Mouse (Mus musculus): Measurements from ENCODE around the gene Mplkip.

DNA sequence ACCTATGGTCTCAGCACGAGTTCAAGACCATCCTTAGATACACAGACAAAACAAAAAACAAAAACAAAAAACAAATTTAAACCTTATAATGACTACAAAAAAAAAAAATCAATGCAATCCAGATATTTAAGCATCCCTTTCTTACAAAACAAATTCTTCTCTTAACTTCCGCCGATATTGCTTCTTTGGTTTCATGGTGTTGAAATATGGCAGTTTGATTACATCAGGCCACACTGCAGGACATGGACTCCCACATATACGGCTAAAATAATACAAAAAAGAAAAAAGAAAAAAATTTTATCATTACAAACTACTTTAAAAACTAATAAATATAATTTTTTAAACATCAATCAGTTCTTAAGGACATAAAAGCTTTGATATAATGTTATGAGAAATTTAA is 32.9 kb downstream of the Mplkip start:
- TF ChIP-seq CTCF (IDR thresholded peaks at IDR 0.05; ENCODE audit: borderline replicate concordance, control insufficient read depth, extremely low read depth, insufficient read depth, low read length, poor library complexity): no peak
- no peak for TF ChIP-seq POLR2A (IDR thresholded peaks at IDR 0.05; ENCODE audit: control insufficient read depth, extremely low read depth, insufficient read depth, low read length, poor library complexity)
